Mouse (Mus musculus): ENCODE data around the gene Plppr1. TPM values are rescaled to one million over a fixed set of nuclear protein-coding genes. Genes with fewer than 3 reads are reported as not detected.

Gene Plppr1
- 30.2 and 32.9 TPM in 2 replicates for polyA plus RNA-seq (2015; fragmentation: Nextera tagmentation; extraction: Ambion mirVana)

DNA sequence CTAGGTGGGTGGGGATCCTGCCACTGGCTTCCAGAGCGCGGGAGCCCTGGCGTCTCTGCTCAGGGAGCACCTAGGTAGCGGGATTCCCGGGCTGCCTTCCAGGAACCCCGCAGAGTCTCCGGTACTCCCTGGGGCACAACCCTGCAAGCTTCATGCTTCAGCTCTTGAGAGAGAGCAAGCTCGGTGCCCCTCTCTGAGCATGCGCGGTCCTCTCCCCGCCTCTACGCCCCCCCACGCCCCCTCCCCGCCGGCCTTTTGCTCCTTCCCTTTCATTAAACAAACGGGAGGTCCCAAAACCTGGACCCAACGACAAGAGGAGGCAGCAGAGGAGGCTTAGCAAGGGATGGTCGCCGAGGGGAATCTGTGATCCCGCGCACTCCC is at the start of gene Plppr1:
Gene Plppr1, plus strand, starts transcription at position 253 of the 381 bp plus-strand sequence.
- H3K9ac ChIP-seq: peak within 1 kb of the TSS; percentile 83
- H3K4me3 ChIP-seq: peak within 1 kb of the TSS; percentile 71
- H3K9me3 ChIP-seq (replicated peaks): no peaks in the 10 kb centered on the region
- under 1% methylated on average over 18 of the region's 21 CpGs for WGBS
- H3K4me1 ChIP-seq: peaks cover 36% of the 10 kb centered on the region
- no peaks in the 10 kb centered on the region for H3K36me3 ChIP-seq (ENCODE audit: poor library complexity, severe bottlenecking)
- peak within 1 kb of the TSS; percentile 81 for H3K4me2 ChIP-seq
- ATAC-seq: peak; percentile 88
- H3K27me3 ChIP-seq: no peaks in the 10 kb centered on the region
- peak within 1 kb of the TSS; percentile 85 for H3K27ac ChIP-seq

DNA sequence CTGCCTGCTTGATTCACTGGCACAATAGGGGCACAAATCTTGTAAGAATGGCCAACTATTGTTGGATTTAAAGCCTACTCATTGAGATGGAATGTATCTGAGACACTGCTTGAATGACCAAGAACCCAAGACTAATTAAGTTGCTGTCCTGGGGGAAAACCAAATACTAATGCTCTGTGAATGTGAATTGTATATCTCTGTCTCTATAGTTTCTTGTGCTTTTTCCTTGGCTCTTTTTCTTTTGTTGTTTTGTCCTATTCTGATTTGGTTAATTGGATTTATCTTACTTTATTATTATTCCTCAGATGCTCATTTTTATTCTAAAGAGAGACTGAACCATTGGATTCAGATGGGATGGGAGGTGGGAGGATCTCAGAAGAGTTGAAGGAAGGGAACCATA is 42.4 kb upstream of the Plppr1 start:
- Histone ChIP-seq H3K9ac (no peak overlapping the region), H3K27ac (no peak overlapping the region), H3K4me2 (no peak overlapping the region), H3K4me1 (no peaks in the 10 kb centered on the region), H3K36me3 (ENCODE audit: poor library complexity, severe bottlenecking) (no peaks in the 10 kb centered on the region), H3K27me3 (no peaks in the 10 kb centered on the region), H3K4me3 (no peak overlapping the region), H3K9me3 (replicated peaks) (no peaks in the 10 kb centered on the region)
- ATAC-seq: no peak

DNA sequence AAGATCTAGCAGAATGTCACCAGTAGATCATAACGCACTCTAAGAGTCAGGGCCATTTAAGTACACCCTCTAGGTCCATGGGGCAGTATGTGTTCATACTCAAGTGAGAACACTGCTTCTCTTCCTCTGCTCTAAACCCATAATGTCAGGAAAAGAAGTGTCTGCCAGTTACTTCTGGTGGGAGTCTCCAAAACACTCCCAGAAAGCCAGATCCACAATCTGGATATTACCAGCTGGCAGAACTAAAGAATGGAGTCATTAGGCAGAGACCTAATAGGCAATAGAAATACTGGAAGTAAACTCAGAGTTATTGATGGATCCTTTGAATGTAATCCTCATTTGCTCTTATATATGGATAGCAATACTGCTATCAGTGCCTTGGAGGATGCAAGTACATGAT is 35.9 kb upstream of the Plppr1 start:
- Histone ChIP-seq H3K36me3 (ENCODE audit: poor library complexity, severe bottlenecking) (no peaks in the 10 kb centered on the region), H3K4me1 (no peaks in the 10 kb centered on the region), H3K9me3 (replicated peaks) (no peaks in the 10 kb centered on the region), H3K27ac (no peak overlapping the region), H3K9ac (no peak overlapping the region), H3K4me2 (no peak overlapping the region), H3K4me3 (no peak overlapping the region), H3K27me3 (no peaks in the 10 kb centered on the region)
- no peak for ATAC-seq
- 89% methylated on average over 1 of the region's 1 CpGs for WGBS

DNA sequence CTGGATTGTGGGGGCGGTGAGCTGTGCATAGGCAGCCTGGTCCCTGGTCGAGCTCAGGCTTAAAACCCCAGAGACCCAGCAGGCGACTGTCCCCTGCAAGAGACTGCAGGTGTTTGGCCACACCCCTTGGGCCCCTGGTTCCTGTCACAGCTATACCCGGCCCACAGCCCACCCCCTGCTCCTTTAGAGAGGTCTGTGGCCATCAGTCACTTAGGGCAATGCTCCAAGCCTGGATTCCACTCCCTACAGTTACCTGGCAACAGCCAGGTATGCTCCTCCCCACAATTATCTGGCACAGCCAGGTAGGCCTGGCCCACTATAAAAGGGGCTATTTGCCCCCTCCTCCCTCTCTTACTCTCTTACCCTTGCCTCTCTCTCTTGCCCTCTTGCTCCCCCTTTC is 20.8 kb upstream of the Plppr1 start:
- Histone ChIP-seq H3K9me3 (replicated peaks) (no peaks in the 10 kb centered on the region), H3K4me3 (no peak overlapping the region), H3K4me1 (peaks cover 5% of the 10 kb centered on the region), H3K27me3 (no peaks in the 10 kb centered on the region), H3K9ac (no peak overlapping the region), H3K4me2 (no peak overlapping the region), H3K36me3 (ENCODE audit: poor library complexity, severe bottlenecking) (no peaks in the 10 kb centered on the region), H3K27ac (no peak overlapping the region)
- 56% methylated on average over 4 of the region's 4 CpGs for WGBS
- no peak for ATAC-seq

DNA sequence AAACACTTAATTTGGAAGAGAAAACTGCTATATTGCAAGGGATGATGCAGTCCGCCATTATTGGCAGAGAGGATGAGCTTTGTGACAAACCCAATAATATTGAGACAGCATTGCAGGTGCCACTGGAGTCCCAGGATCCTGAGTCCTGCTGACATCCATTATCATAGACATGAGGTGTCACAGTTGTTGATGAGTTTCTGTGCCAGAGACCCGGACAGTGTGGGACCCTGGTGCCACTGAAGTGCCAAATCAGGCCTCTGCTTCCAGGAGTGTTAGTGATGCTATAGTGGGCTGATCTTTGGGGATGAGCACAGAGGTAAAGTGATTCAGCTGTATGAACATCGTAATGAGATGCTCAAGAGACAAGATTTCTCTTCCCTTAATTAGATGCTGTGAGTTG is 19.2 kb upstream of the Plppr1 start:
- no peak overlapping the region for H3K27ac ChIP-seq
- no peak overlapping the region for H3K9ac ChIP-seq
- H3K36me3 ChIP-seq (ENCODE audit: poor library complexity, severe bottlenecking): no peaks in the 10 kb centered on the region
- 73% methylated on average over 3 of the region's 3 CpGs for WGBS
- H3K27me3 ChIP-seq: no peaks in the 10 kb centered on the region
- ATAC-seq: no peak
- no peak overlapping the region for H3K4me2 ChIP-seq
- no peaks in the 10 kb centered on the region for H3K9me3 ChIP-seq (replicated peaks)
- H3K4me3 ChIP-seq: no peak overlapping the region
- peaks cover 5% of the 10 kb centered on the region for H3K4me1 ChIP-seq

DNA sequence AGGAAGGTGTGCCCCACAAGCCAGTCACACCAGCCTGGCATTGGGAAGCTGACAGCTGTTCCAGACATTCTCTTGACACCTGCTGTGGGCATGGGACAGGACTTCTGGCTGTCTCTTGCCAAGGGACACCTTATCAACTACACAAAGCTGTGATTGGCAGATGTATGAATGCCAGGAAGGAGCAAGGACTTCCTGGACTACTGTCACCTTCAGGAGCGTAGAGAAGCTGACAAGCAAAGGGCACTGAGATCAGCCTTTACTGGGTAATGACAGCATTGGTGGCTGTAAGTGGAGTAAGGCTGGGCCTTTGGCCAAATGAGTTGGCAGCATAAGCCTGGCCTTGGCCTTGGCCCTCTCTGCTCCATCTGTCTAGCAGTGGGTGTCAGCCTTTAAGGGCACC is 17.4 kb upstream of the Plppr1 start:
- Histone ChIP-seq H3K36me3 (ENCODE audit: poor library complexity, severe bottlenecking) (no peaks in the 10 kb centered on the region), H3K9ac (no peak overlapping the region), H3K27me3 (no peaks in the 10 kb centered on the region), H3K4me2 (no peak overlapping the region), H3K4me3 (no peak overlapping the region), H3K27ac (no peak overlapping the region), H3K4me1 (peaks cover 5% of the 10 kb centered on the region), H3K9me3 (replicated peaks) (no peaks in the 10 kb centered on the region)
- ATAC-seq: peak; percentile 90
- 43% methylated on average over 1 of the region's 1 CpGs for WGBS

DNA sequence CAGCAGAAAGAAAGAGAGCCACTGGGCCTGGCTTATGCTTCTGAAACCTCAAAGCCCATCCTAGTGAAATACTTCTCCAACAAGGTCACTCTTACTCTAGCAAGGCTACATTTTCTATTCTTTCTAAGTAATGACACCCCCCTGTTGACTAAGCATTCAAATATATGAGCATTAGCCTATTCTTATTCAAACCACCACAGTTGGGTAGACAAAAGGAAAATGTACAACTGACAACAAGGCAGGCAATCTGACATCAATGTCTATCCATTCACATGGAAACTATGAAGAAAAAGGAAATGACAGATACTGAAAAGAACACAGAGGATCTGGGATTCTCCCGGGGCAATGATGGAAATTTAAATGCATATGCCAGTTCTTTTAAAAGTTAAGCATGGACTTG is 8.4 kb upstream of the Plppr1 start:
- H3K4me3 ChIP-seq: no peak overlapping the region
- H3K36me3 ChIP-seq (ENCODE audit: poor library complexity, severe bottlenecking): no peaks in the 10 kb centered on the region
- no peaks in the 10 kb centered on the region for H3K4me1 ChIP-seq
- WGBS: 78% methylated on average over 1 of the region's 1 CpGs
- H3K4me2 ChIP-seq: no peak overlapping the region
- no peak overlapping the region for H3K27ac ChIP-seq
- no peak overlapping the region for H3K9ac ChIP-seq
- ATAC-seq: no peak
- no peaks in the 10 kb centered on the region for H3K27me3 ChIP-seq
- H3K9me3 ChIP-seq (replicated peaks): no peaks in the 10 kb centered on the region

DNA sequence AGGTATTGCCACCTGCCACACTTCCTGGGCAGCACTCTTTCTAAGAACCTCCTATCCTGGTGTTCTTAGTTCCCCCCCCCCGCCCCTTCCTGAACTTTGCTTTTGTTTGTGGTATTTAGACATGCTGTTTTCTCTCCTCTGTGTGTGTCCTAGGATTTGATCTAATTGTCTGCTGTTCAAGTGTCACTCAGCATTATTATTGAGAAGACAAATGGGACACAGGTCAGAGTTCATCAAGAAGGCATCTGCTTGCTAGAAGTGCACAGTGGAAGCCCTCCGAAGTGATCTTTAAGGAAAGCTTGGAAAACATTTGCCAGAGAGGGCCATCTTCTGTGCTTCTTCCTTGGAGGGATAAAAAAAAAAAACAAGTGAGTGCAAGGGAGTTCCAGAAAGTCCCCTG is 1.2 kb upstream of the Plppr1 start:
- H3K9ac ChIP-seq: no peak overlapping the region
- H3K36me3 ChIP-seq (ENCODE audit: poor library complexity, severe bottlenecking): no peaks in the 10 kb centered on the region
- ATAC-seq: no peak
- no peak overlapping the region for H3K27ac ChIP-seq
- H3K9me3 ChIP-seq (replicated peaks): no peaks in the 10 kb centered on the region
- H3K27me3 ChIP-seq: no peaks in the 10 kb centered on the region
- H3K4me1 ChIP-seq: peaks cover 36% of the 10 kb centered on the region
- H3K4me2 ChIP-seq: peak overlapping the region; percentile 81
- H3K4me3 ChIP-seq: no peak overlapping the region
- 9% methylated on average over 2 of the region's 2 CpGs for WGBS

DNA sequence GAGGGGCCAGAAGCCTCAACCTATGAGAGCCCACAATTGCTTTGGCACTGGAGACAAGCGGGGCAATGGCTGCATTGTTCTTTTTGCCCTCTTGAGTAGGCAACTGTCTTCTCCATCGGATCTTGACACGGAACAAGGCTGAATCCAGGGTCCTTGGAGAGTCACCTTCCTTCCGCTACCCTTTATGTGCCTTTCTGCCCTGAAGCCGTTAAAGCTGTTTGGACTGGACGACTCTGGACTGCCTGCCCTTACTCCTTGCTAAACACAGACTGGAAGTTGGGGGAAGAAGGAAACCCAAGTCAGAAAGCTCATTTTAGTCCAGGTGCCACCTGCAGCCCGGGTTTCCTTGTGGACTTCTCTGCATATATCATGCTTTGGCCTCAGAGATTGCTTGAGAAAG is 516 bp upstream of the Plppr1 start:
- Histone ChIP-seq H3K27me3 (no peaks in the 10 kb centered on the region), H3K4me1 (peaks cover 36% of the 10 kb centered on the region), H3K4me3 (peak overlapping the region; percentile 71), H3K27ac (peak overlapping the region; percentile 85; the same call in 1 of the 2 replicates), H3K4me2 (peak overlapping the region; percentile 81), H3K9me3 (replicated peaks) (no peaks in the 10 kb centered on the region), H3K9ac (peak overlapping the region; percentile 83), H3K36me3 (ENCODE audit: poor library complexity, severe bottlenecking) (no peaks in the 10 kb centered on the region)
- ATAC-seq: peak; percentile 17
- 3% methylated on average over 7 of the region's 7 CpGs for WGBS

DNA sequence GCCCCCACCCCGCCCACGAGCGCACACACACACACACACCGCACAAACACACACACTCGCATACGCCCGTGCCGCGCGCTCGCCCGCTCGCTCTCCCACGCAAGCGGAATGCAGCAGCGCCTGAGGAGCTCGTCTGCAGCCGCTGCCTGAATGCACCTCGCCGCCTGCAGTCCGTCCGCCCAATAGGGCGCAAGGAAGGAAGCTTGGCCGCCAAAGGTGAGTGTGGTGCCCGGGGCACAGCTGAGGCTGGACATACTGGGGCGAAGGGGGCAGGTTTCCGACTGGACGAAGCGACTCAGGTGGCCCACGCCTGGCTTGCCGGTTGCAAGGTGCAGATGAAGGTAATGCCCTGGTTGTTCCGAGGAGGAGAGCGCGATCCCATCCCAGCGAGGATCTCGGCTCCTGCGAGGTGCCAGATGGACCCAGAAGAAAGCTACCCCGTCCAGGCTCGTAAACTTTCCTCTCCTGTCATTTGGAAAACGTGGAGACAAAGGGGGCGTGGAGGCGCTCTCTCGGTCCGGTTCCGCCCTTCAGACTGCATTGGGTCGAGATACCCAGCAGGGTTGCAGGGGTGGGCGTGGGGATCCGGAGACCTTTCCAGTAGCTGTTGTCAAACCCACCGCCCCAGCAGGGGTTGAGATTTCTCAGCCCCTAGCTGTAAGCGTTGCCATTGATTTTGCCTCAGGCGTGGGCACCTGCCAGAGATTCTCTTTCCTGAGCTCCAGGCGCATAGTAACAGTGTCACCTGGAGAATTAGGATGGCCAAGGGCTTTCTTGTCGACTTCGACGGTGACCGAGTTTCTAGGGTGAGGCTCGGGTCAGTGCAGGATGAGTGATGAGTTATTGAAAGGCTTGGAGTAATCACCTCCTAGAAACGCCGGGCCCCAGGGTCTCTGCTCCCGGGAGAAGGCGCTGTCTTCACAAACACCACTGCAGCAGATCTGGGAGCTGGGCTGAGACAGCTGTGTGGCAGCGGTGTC is 619 bp downstream of the Plppr1 start:
- WGBS: under 1% methylated on average over 62 of the region's 62 CpGs
- Histone ChIP-seq H3K4me3 (peak overlapping the region; percentile 71), H3K9ac (peak overlapping the region; percentile 83), H3K9me3 (replicated peaks) (no peaks in the 10 kb centered on the region), H3K4me1 (peaks cover 39% of the 10 kb centered on the region), H3K36me3 (ENCODE audit: poor library complexity, severe bottlenecking) (no peaks in the 10 kb centered on the region), H3K27ac (peak overlapping the region; percentile 85), H3K4me2 (peak overlapping the region; percentile 81), H3K27me3 (no peaks in the 10 kb centered on the region)
- peak; percentile 92 for ATAC-seq

DNA sequence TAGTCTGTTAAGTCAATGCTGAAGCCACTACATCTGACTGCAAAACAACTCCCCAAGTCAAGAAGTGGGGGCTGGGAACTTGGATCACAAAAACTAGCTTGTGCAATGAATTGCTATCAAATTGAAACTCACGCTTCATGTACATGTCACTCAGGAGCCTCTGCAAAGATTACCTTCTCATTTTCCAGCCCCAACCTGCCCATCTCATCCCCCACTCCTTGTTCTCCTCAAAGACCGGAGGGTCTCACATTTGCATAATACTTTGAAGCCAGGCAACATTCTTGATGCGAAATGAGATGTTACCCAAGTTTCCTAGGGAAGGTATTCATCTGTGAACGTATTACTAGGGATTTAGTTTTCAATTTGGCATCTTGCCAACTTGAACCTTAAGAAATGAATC is 10.4 kb downstream of the Plppr1 start:
- Histone ChIP-seq H3K27me3 (no peaks in the 10 kb centered on the region), H3K4me3 (no peak overlapping the region), H3K36me3 (ENCODE audit: poor library complexity, severe bottlenecking) (0 out of 2 replicates have a peak, but pooled peaks cover 12% of the 10 kb centered on the region), H3K27ac (no peak overlapping the region; the same call in none of the 2 replicates), H3K4me2 (no peak overlapping the region), H3K9me3 (replicated peaks) (no peaks in the 10 kb centered on the region), H3K9ac (no peak overlapping the region), H3K4me1 (peaks cover 12% of the 10 kb centered on the region; the same call in 1 of the 2 replicates)
- WGBS: 54% methylated on average over 4 of the region's 4 CpGs
- ATAC-seq: no peak

DNA sequence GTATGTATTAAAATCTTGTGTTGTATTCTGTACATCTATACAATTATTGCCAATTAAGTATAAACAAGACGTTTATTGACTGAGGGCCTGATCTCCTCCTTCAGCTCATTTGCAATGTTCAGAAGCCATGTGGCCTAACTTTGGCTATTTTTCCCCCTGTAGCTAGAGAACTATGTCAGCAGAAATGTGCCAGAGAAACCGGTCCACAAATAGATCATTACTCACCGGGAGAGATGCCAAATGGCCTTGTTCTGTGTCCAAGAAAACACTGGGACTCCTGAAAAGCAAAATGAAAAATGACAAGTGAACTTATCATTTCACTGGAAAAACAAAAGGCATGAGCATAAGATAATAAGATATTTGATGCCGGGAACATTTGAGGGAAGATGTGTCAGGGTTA is 13.8 kb downstream of the Plppr1 start:
- no peak overlapping the region for H3K9ac ChIP-seq
- no peaks in the 10 kb centered on the region for H3K4me1 ChIP-seq
- H3K9me3 ChIP-seq (replicated peaks): no peaks in the 10 kb centered on the region
- no peaks in the 10 kb centered on the region for H3K27me3 ChIP-seq
- no peak overlapping the region for H3K27ac ChIP-seq
- no peak for ATAC-seq
- H3K36me3 ChIP-seq (ENCODE audit: poor library complexity, severe bottlenecking): 0 out of 2 replicates have a peak, but pooled peaks cover 11% of the 10 kb centered on the region
- H3K4me3 ChIP-seq: no peak overlapping the region
- no peak overlapping the region for H3K4me2 ChIP-seq
- 78% methylated on average over 4 of the region's 4 CpGs for WGBS

All from forebrain, embryonic 13.5 days (tissue).